Mouse (Mus musculus): Measurements from ENCODE around the gene Etv6. TPM values are rescaled to one million over a fixed set of nuclear protein-coding genes. Genes with fewer than 3 reads are reported as not detected.
"Not testable (repeated sequence)": the region's sequence is repeated elsewhere in the genome, so short reads cannot be mapped to it uniquely, and the experiment has no call there.

The Etv6 gene
- polyA plus RNA-seq (2015; fragmentation: Nextera tagmentation; extraction: Ambion mirVana) = 14.5 and 14.7 TPM in 2 replicates

- Histone ChIP-seq H3K4me1 (peaks cover 42% of the 10 kb centered on the region), H3K9ac (peak within 1 kb of the TSS; percentile 97), H3K36me3 (no peaks in the 10 kb centered on the region), H3K27ac (peak within 1 kb of the TSS; percentile 100), H3K4me2 (peak within 1 kb of the TSS; percentile 68), H3K27me3 (no peaks in the 10 kb centered on the region), H3K9me3 (no peaks in the 10 kb centered on the region), H3K4me3 (peak within 1 kb of the TSS; percentile 60)
- peak; percentile 77 for ATAC-seq (ENCODE audit: borderline replicate concordance, extremely low read depth, low FRiP score, low TSS enrichment)
- under 1% methylated on average over 76 of the region's 78 CpGs for WGBS
Observed at GRCm38 (mm10) chr6:134035490-134036405, at the start of gene Etv6. TSS of gene Etv6 (plus strand) at chr6:134035700.

DNA sequence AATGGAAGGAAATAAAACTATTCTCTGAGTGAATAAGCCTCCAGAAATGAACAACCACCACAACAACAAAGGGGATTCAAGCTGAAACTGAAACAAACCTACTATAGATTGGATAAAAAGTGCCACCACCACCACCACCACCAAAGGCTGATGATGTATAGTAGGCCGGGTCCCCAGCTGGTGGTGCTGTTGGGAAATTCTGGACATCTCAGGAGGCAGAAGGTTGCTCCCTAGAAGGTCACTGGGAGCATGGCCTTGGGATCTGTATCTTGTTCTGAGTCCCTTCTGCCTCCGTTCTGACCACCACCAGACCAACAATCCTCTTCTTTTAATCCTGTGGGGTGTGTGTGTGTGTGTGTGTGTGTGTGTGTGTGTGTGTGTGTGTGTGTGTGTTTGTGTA, 49.3 kb upstream of the Etv6 start:
- Histone ChIP-seq H3K4me2 (no peak overlapping the region), H3K27me3 (no peaks in the 10 kb centered on the region), H3K27ac (no peak overlapping the region), H3K36me3 (no peaks in the 10 kb centered on the region), H3K4me3 (no peak overlapping the region), H3K9me3 (no peaks in the 10 kb centered on the region), H3K4me1 (0 out of 2 replicates have a peak, but pooled peaks cover 13% of the 10 kb centered on the region), H3K9ac (no peak overlapping the region)
- 46% methylated on average over 2 of the region's 2 CpGs for WGBS
- ATAC-seq (ENCODE audit: borderline replicate concordance, extremely low read depth, low FRiP score, low TSS enrichment) = no peak

- Histone ChIP-seq H3K4me1 (0 out of 2 replicates have a peak, but pooled peaks cover 13% of the 10 kb centered on the region), H3K9ac (no peak overlapping the region), H3K36me3 (no peaks in the 10 kb centered on the region), H3K9me3 (no peaks in the 10 kb centered on the region), H3K27me3 (no peaks in the 10 kb centered on the region), H3K4me2 (no peak overlapping the region), H3K27ac (no peak overlapping the region), H3K4me3 (no peak overlapping the region)
- no peak for ATAC-seq (ENCODE audit: borderline replicate concordance, extremely low read depth, low FRiP score, low TSS enrichment)
- 80% methylated on average over 2 of the region's 2 CpGs for WGBS
Observed at GRCm38 (mm10) chr6:133987068-133987591, 48.4 kb upstream of the Etv6 start.

DNA sequence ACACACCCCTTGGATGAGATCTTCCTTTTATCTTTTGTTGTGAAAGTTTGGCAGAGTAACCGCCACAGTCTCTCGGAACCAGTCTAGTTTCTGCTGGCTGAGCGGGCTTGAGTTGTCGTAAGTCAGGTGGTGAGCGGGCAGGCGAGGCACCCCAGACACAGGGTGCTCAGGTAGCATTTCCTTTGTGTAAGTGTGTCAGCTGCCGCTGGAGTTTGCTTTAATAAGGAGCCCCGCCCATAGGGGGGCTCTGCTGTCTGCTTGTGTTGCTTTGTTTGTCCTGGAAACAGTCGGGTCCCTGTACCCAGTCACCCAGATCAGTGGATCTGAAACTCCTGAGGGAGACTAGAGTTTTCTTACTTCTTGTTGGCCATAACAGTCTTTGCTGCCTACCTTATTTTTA, 47.5 kb upstream of the Etv6 start:
- WGBS = 42% methylated on average over 9 of the region's 9 CpGs

DNA sequence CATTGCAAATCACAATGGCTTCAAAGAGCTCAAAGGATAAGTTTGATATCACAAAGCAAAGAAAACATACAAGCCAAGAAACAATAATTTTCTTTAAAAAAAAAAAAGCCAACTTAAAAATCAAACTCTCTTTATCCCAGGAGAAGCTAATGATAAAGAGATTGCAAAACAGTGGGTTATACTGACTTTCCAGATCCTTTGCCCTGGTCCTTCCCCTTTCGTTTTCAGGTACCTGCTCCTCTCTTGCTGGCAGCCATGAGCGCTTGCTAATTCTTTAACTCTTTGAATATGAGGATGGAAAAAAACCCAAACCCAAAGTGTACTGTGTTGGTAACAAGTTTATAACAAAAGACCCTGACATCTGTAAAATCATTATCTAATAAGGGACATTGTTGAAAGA, 38.0 kb upstream of the Etv6 start:
- Histone ChIP-seq H3K4me3 (no peak overlapping the region), H3K9ac (no peak overlapping the region), H3K4me1 (no peaks in the 10 kb centered on the region), H3K36me3 (no peaks in the 10 kb centered on the region), H3K4me2 (no peak overlapping the region), H3K27me3 (no peaks in the 10 kb centered on the region), H3K9me3 (no peaks in the 10 kb centered on the region), H3K27ac (no peak overlapping the region)
- WGBS = 83% methylated on average over 2 of the region's 2 CpGs
- no peak for ATAC-seq (ENCODE audit: borderline replicate concordance, extremely low read depth, low FRiP score, low TSS enrichment)

More for the DNA sequence above, 47.5 kb upstream of the Etv6 start:
- Histone ChIP-seq H3K9me3 (no peaks in the 10 kb centered on the region), H3K4me2 (no peak overlapping the region), H3K4me1 (0 out of 2 replicates have a peak, but pooled peaks cover 13% of the 10 kb centered on the region), H3K36me3 (no peaks in the 10 kb centered on the region), H3K4me3 (no peak overlapping the region), H3K9ac (no peak overlapping the region), H3K27me3 (no peaks in the 10 kb centered on the region), H3K27ac (no peak overlapping the region)
- no peak for ATAC-seq (ENCODE audit: borderline replicate concordance, extremely low read depth, low FRiP score, low TSS enrichment)

DNA sequence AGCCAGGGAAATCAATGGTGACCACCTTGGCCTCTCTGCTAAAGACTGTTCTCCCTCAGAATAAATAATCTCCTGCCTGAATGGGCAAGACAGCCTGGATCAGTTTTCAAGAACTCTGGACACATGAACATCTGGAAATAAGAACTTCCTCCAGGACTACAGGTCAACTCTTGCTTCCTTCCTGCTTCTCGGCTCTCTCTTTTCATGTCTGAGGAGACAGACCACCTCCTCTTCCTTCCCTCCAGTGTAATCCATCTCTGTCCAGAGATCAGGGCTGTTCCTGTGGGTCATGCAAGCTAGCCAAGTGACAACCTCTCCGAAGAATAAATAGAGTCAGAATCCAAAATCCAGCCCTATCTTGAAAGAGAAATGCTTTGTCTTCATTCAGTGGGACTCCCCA, 37.6 kb upstream of the Etv6 start:
- no peaks in the 10 kb centered on the region for H3K4me1 ChIP-seq
- H3K36me3 ChIP-seq = no peaks in the 10 kb centered on the region
- ATAC-seq (ENCODE audit: borderline replicate concordance, extremely low read depth, low FRiP score, low TSS enrichment) = no peak
- H3K9me3 ChIP-seq = no peaks in the 10 kb centered on the region
- no peak overlapping the region for H3K9ac ChIP-seq
- no peak overlapping the region for H3K27ac ChIP-seq
- no peak overlapping the region for H3K4me3 ChIP-seq
- WGBS = 63% methylated on average over 2 of the region's 2 CpGs
- no peaks in the 10 kb centered on the region for H3K27me3 ChIP-seq
- H3K4me2 ChIP-seq = no peak overlapping the region

DNA sequence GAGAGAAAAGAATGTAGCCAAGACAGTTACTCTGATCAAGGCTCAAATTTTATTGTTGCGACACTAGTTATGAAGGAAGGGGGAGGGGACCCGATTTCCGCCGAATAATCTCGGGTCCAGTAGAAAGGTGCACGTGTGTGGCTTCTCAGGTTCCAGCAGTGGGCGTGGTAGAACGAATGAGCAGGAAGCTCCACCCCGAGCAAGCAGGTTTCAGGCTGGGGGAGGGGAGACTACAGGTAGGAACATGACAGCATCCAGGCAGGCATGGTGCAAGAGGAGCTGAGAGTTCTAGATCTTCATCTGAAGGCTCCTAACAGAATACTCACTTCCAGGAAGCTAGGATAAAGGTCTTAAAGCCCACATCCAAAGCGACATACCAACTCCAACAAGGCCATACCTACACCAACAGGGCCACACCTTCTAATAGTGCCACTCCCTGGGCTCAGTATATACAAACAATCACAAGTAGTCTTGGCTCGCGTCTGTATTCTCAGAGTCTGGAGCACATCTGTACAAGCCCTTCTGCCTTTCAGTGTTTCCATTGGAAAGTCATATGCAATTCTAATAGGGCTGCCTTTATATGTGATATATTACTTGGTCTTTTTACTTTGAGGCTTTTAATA, 20.9 kb upstream of the Etv6 start:
- not testable (repeated sequence) for H3K4me2 ChIP-seq; H3K4me3 ChIP-seq; ATAC-seq (ENCODE audit: borderline replicate concordance, extremely low read depth, low FRiP score, low TSS enrichment); H3K27me3 ChIP-seq; H3K9me3 ChIP-seq; H3K27ac ChIP-seq; H3K36me3 ChIP-seq; H3K9ac ChIP-seq; H3K4me1 ChIP-seq
- WGBS = 54% methylated on average over 5 of the region's 12 CpGs

- Histone ChIP-seq H3K4me2 (no peak overlapping the region), H3K4me3 (no peak overlapping the region), H3K27ac (no peak overlapping the region), H3K36me3 (no peaks in the 10 kb centered on the region), H3K9ac (no peak overlapping the region), H3K27me3 (no peaks in the 10 kb centered on the region), H3K4me1 (no peaks in the 10 kb centered on the region), H3K9me3 (no peaks in the 10 kb centered on the region)
- WGBS = 94% methylated on average over 1 of the region's 1 CpGs
- ATAC-seq (ENCODE audit: borderline replicate concordance, extremely low read depth, low FRiP score, low TSS enrichment) = no peak
Observed at GRCm38 (mm10) chr6:134018807-134019206, 16.7 kb upstream of the Etv6 start.

GRCm38 (mm10) chr6:134020821-134021220, 14.7 kb upstream of the Etv6 start:
- H3K27ac ChIP-seq = no peak overlapping the region
- H3K4me1 ChIP-seq = no peaks in the 10 kb centered on the region
- H3K4me3 ChIP-seq = no peak overlapping the region
- H3K9ac ChIP-seq = no peak overlapping the region
- H3K4me2 ChIP-seq = no peak overlapping the region
- no peaks in the 10 kb centered on the region for H3K27me3 ChIP-seq
- no peaks in the 10 kb centered on the region for H3K36me3 ChIP-seq
- H3K9me3 ChIP-seq = no peaks in the 10 kb centered on the region
- ATAC-seq (ENCODE audit: borderline replicate concordance, extremely low read depth, low FRiP score, low TSS enrichment) = no peak
- 70% methylated on average over 6 of the region's 6 CpGs for WGBS

GRCm38 (mm10) chr6:134026264-134026663, 9.2 kb upstream of the Etv6 start:
- H3K9ac ChIP-seq = no peak overlapping the region
- H3K4me3 ChIP-seq = no peak overlapping the region
- no peak overlapping the region for H3K4me2 ChIP-seq
- WGBS = 89% methylated on average over 2 of the region's 2 CpGs
- H3K27ac ChIP-seq = no peak overlapping the region
- no peaks in the 10 kb centered on the region for H3K4me1 ChIP-seq
- no peak for ATAC-seq (ENCODE audit: borderline replicate concordance, extremely low read depth, low FRiP score, low TSS enrichment)
- H3K9me3 ChIP-seq = no peaks in the 10 kb centered on the region
- no peaks in the 10 kb centered on the region for H3K36me3 ChIP-seq
- H3K27me3 ChIP-seq = no peaks in the 10 kb centered on the region

- WGBS = 84% methylated on average over 4 of the region's 4 CpGs
- Histone ChIP-seq H3K4me2 (no peak overlapping the region), H3K4me3 (no peak overlapping the region), H3K27ac (no peak overlapping the region), H3K4me1 (no peaks in the 10 kb centered on the region), H3K36me3 (no peaks in the 10 kb centered on the region), H3K9ac (no peak overlapping the region), H3K9me3 (no peaks in the 10 kb centered on the region), H3K27me3 (no peaks in the 10 kb centered on the region)
- ATAC-seq (ENCODE audit: borderline replicate concordance, extremely low read depth, low FRiP score, low TSS enrichment) = no peak
Observed at GRCm38 (mm10) chr6:134027022-134027421, 8.5 kb upstream of the Etv6 start.

GRCm38 (mm10) chr6:134032451-134032850, 3.0 kb upstream of the Etv6 start:
- no peak overlapping the region for H3K4me2 ChIP-seq
- no peaks in the 10 kb centered on the region for H3K36me3 ChIP-seq
- H3K4me3 ChIP-seq = no peak overlapping the region
- peaks cover 14% of the 10 kb centered on the region for H3K4me1 ChIP-seq
- H3K27me3 ChIP-seq = no peaks in the 10 kb centered on the region
- no peaks in the 10 kb centered on the region for H3K9me3 ChIP-seq
- 23% methylated on average over 7 of the region's 7 CpGs for WGBS
- no peak overlapping the region for H3K27ac ChIP-seq
- ATAC-seq (ENCODE audit: borderline replicate concordance, extremely low read depth, low FRiP score, low TSS enrichment) = no peak
- no peak overlapping the region for H3K9ac ChIP-seq

All from lung, embryonic 15.5 days (tissue).